Comparison of ENCODE assay signal across 13 mouse cellular contexts in genomic region chr14:25342865-25343565, GRCm38 (mm10).
A peak's percentile ranks its signal among the peaks of the same experiment; 100 is the strongest.
DNase-seq lines count a peak whose midpoint lies in the region; ATAC-seq lines count a peak whose summit lies in the region.
"Had no signal": no experiment of that assay in that cellular context is flagged by ENCODE, and none has a peak within 500 bp of the region (broad histone marks: within the 10 kb centered on the region; RNA-seq: fewer than 3 reads in every experiment).

No protein-coding gene starts in this region.

- no peak overlapping the region for H3K9ac ChIP-seq in hindbrain, embryonic 13.5 days
- no peak overlapping the region for H3K9ac ChIP-seq in stomach, embryonic 16.5 days (ENCODE audit: low read length)
- no peak overlapping the region for H3K9ac ChIP-seq in hindbrain, embryonic 11.5 days (ENCODE audit: low read depth, low read length)
- H3K9ac ChIP-seq: neural tube, embryonic 12.5 days had no signal

- 47% methylated on average over 4 of the region's 4 CpGs for WGBS in hindbrain, embryonic 10.5 days
- WGBS in hindbrain, embryonic 13.5 days, result 46% methylated on average over 4 of the region's 4 CpGs
- 23% methylated on average over 4 of the region's 4 CpGs for WGBS in stomach, embryonic 16.5 days
- WGBS in hindbrain, embryonic 11.5 days, result 70% methylated on average over 4 of the region's 4 CpGs

- peak overlapping the region; percentile 70 for H3K27ac ChIP-seq in hindbrain, embryonic 10.5 days
- H3K27ac ChIP-seq in hindbrain, embryonic 13.5 days, result no peak overlapping the region
- peak overlapping the region; percentile 52; the same call in 1 of the 2 replicates for H3K27ac ChIP-seq in stomach, embryonic 16.5 days (ENCODE audit: low read length)
- no peak overlapping the region for H3K27ac ChIP-seq in hindbrain, embryonic 11.5 days (ENCODE audit: low read depth, low read length)
- H3K27ac ChIP-seq: neural tube, embryonic 12.5 days had no signal

- H3K4me3 ChIP-seq in hindbrain, embryonic 10.5 days, result no peak overlapping the region
- no peak overlapping the region for H3K4me3 ChIP-seq in hindbrain, embryonic 13.5 days
- H3K4me3 ChIP-seq in stomach, embryonic 16.5 days (replicated peaks; ENCODE audit: low read length), result no peak overlapping the region
- H3K4me3 ChIP-seq in hindbrain, embryonic 11.5 days (ENCODE audit: low read depth, low read length), result no peak overlapping the region
- H3K4me3 ChIP-seq: neural tube, embryonic 12.5 days had no signal

- DNase-seq in adrenal gland, adult 2 months, result peak; percentile 47
- DNase-seq in adrenal gland, postnatal 4 days (ENCODE audit: low spot score in 2 of 2), result no peak
- no peak for DNase-seq in hindbrain, embryonic 10.5 days (ENCODE audit: low spot score)
- DNase-seq in ovary, adult 18-20 months (ENCODE audit: low spot score), result peak; percentile 73
- DNase-seq in ovary, postnatal 10 days (ENCODE audit: low spot score), result no peak
- DNase-seq in hindbrain, embryonic 11.5 days (ENCODE audit: low spot score), result no peak
- DNase-seq: cerebellum, postnatal 14 days; left cerebral cortex, postnatal 4 days; right cerebral cortex, postnatal 4 days; thymus, adult 18-20 months had no signal

- ATAC-seq in hindbrain, embryonic 13.5 days (ENCODE audit: low FRiP score), result no peak
- no peak for ATAC-seq in stomach, embryonic 16.5 days (ENCODE audit: insufficient read depth, low FRiP score)
- ATAC-seq in hindbrain, embryonic 11.5 days (ENCODE audit: low FRiP score), result no peak

- no peaks in the 10 kb centered on the region for H3K27me3 ChIP-seq in hindbrain, embryonic 10.5 days (ENCODE audit: insufficient read depth, poor library complexity, severe bottlenecking)
- no peaks in the 10 kb centered on the region for H3K27me3 ChIP-seq in hindbrain, embryonic 13.5 days
- no peaks in the 10 kb centered on the region for H3K27me3 ChIP-seq in stomach, embryonic 16.5 days (ENCODE audit: control insufficient read depth, insufficient read depth, low read length)
- H3K27me3 ChIP-seq in hindbrain, embryonic 11.5 days (ENCODE audit: control insufficient read depth, insufficient read depth, low read length), result no peaks in the 10 kb centered on the region
- H3K27me3 ChIP-seq: neural tube, embryonic 12.5 days had no signal

- H3K4me1 ChIP-seq in hindbrain, embryonic 10.5 days (replicated peaks), result peaks cover 57% of the 10 kb centered on the region
- H3K4me1 ChIP-seq in hindbrain, embryonic 13.5 days (replicated peaks), result peaks cover 35% of the 10 kb centered on the region
- peaks cover 33% of the 10 kb centered on the region for H3K4me1 ChIP-seq in stomach, embryonic 16.5 days (ENCODE audit: control insufficient read depth, insufficient read depth, low read length)
- H3K4me1 ChIP-seq in hindbrain, embryonic 11.5 days (replicated peaks; ENCODE audit: control insufficient read depth, insufficient read depth, low read length), result peaks cover 9% of the 10 kb centered on the region

- H3K36me3 ChIP-seq in hindbrain, embryonic 10.5 days, result no peaks in the 10 kb centered on the region
- no peaks in the 10 kb centered on the region for H3K36me3 ChIP-seq in hindbrain, embryonic 13.5 days
- H3K36me3 ChIP-seq in stomach, embryonic 16.5 days (ENCODE audit: control insufficient read depth, insufficient read depth, low read length), result no peaks in the 10 kb centered on the region
- H3K36me3 ChIP-seq in hindbrain, embryonic 11.5 days (ENCODE audit: control insufficient read depth, insufficient read depth, low read length), result no peaks in the 10 kb centered on the region
- H3K36me3 ChIP-seq: neural tube, embryonic 12.5 days had no signal

- H3K9me3 ChIP-seq in hindbrain, embryonic 10.5 days, result no peaks in the 10 kb centered on the region
- H3K9me3 ChIP-seq in hindbrain, embryonic 13.5 days, result no peaks in the 10 kb centered on the region
- no peaks in the 10 kb centered on the region for H3K9me3 ChIP-seq in stomach, embryonic 16.5 days (replicated peaks; ENCODE audit: control insufficient read depth, low read length)
- H3K9me3 ChIP-seq in hindbrain, embryonic 11.5 days (ENCODE audit: control insufficient read depth, low read length), result no peaks in the 10 kb centered on the region
- H3K9me3 ChIP-seq: neural tube, embryonic 12.5 days had no signal

- H3K4me2 ChIP-seq in hindbrain, embryonic 13.5 days, result no peak overlapping the region
- no peak overlapping the region for H3K4me2 ChIP-seq in stomach, embryonic 16.5 days (ENCODE audit: low read depth, low read length)
- H3K4me2 ChIP-seq in hindbrain, embryonic 11.5 days (replicated peaks; ENCODE audit: low read depth, low read length), result no peak overlapping the region
- H3K4me2 ChIP-seq: neural tube, embryonic 12.5 days had no signal

Comparison
In these comparisons a context has a peak if more than half of its experiments do, and no peak if none do; other contexts are left out.
1. DNase-seq: peak in adrenal gland, adult 2 months (single experiment) and ovary, adult 18-20 months (single experiment); none in adrenal gland, postnatal 4 days (0 of 2), hindbrain, embryonic 10.5 days (single experiment), ovary, postnatal 10 days (single experiment) and hindbrain, embryonic 11.5 days (single experiment).
2. H3K27ac ChIP-seq: peak in hindbrain, embryonic 10.5 days (single experiment) and stomach, embryonic 16.5 days (single experiment); none in hindbrain, embryonic 13.5 days (single experiment) and hindbrain, embryonic 11.5 days (single experiment).